Mouse (Mus musculus) stomach, postnatal 0 days (tissue): ENCODE measurements around the gene Qdpr. TPM values are rescaled to one million over a fixed set of nuclear protein-coding genes. Genes with fewer than 3 reads are reported as not detected.

Source experiments
- ATAC-seq: fragments of 200-750 bp; cut with Nextera tagmentation; 2 replicates; pipeline ENCODE4 v1.8.0; 2017; ENCODE audit not compliant: low FRiP score, low TSS enrichment
- DNase-seq: peaks from one replicate; pipeline ENCODE4 v3.0.0-alpha.2; 2016; ENCODE audit warnings: low spot score
- H3K27ac ChIP-seq: fragments of 300-500 bp; sonication (generic); replicated peaks from 2 replicates; pipeline ENCODE4 v1.5.1; 2014; ENCODE audit warnings: mild to moderate bottlenecking, control low read depth
- H3K27me3 ChIP-seq: fragments of 300-500 bp; sonication (generic); 2 replicates; pipeline ENCODE4 v1.6.1; 2014; ENCODE audit warnings: low read length; ENCODE audit not compliant: control insufficient read depth, insufficient read depth
- H3K36me3 ChIP-seq: fragments of 300-500 bp; sonication (generic); 2 replicates; pipeline ENCODE4 v1.6.1; 2014; ENCODE audit warnings: low read length, mixed read lengths; ENCODE audit not compliant: control insufficient read depth, insufficient read depth
- H3K4me1 ChIP-seq: fragments of 300-500 bp; sonication (generic); replicated peaks from 2 replicates; pipeline ENCODE4 v1.6.1; 2014; ENCODE audit warnings: antibody characterized with exemption; ENCODE audit not compliant: control insufficient read depth, insufficient read depth
- H3K4me2 ChIP-seq: fragments of 300-500 bp; sonication (generic); replicated peaks from 2 replicates; pipeline ENCODE4 v1.6.1; 2014; ENCODE audit warnings: low read depth, mild to moderate bottlenecking, control low read depth, moderate library complexity
- H3K4me3 ChIP-seq: fragments of 300-500 bp; sonication (generic); 2 replicates; pipeline ENCODE4 v1.5.1; 2014; ENCODE audit warnings: low read depth, low read length, control low read depth
- H3K9ac ChIP-seq: fragments of 300-500 bp; sonication (generic); 2 replicates; pipeline ENCODE4 v1.6.1; 2014; ENCODE audit warnings: mild to moderate bottlenecking, low read length, control low read depth, mixed read lengths
- H3K9me3 ChIP-seq: fragments of 300-500 bp; sonication (generic); 2 replicates; pipeline ENCODE4 v1.6.1; 2016; ENCODE audit warnings: low read length; ENCODE audit not compliant: control insufficient read depth
- CTCF ChIP-seq: IDR thresholded peaks from 2 replicates; pipeline ENCODE4 v1.5.1; 2016; ENCODE audit warnings: antibody characterized with exemption, low read depth, mild to moderate bottlenecking, moderate library complexity
- EP300 ChIP-seq: optimal IDR thresholded peaks from 2 replicates; pipeline ENCODE3; 2016; ENCODE audit warnings: antibody characterized with exemption
- WGBS: fragments of 180-500 bp; shearing (Covaris S2); extraction: QIAGEN DNeasy Blood & Tissue Kit; methylation state at CpG from one replicate; pipeline ENCODE4 v1.1.7; 2014; 5-methylcytosine and 5-hydroxymethylcytosine counted together
- polyA plus RNA-seq: library from polyadenylated mRNA; unstranded; fragments of >200 nt; fragmentation: Nextera tagmentation; extraction: Ambion mirVana; gene quantifications from 2 replicates; pipeline ENCODE4 v1.2.1, GENCODE M21; 2015

The Qdpr gene
- polyA plus RNA-seq: 91.4 and 98.2 TPM in 2 replicates

- Histone ChIP-seq H3K4me2 (peak within 1 kb of the TSS; percentile 82), H3K9me3 (no peaks in the 10 kb centered on the region), H3K4me3 (peak within 1 kb of the TSS; percentile 49), H3K27me3 (no peaks in the 10 kb centered on the region; the same call in 1 of the 2 replicates), H3K27ac (peak within 1 kb of the TSS; percentile 91), H3K4me1 (0 out of 2 replicates have a peak, but pooled peaks cover 4% of the 10 kb centered on the region), H3K36me3 (no peaks in the 10 kb centered on the region), H3K9ac (peak within 1 kb of the TSS; percentile 61)
- WGBS: under 1% methylated on average over 69 of the region's 70 CpGs
- TF ChIP-seq EP300 (no peak), CTCF (peak; percentile 29; the same call in 1 of the 2 replicates)
- ATAC-seq: peak; percentile 99
- peak; percentile 99 for DNase-seq
Measured at GRCm38 (mm10) chr5:45449831-45450716, at the start of gene Qdpr. Qdpr (minus strand) TSS chr5:45450236.

- peaks cover 22% of the 10 kb centered on the region for H3K36me3 ChIP-seq
- H3K27ac ChIP-seq: no peak overlapping the region
- no peaks in the 10 kb centered on the region for H3K27me3 ChIP-seq
- H3K4me1 ChIP-seq: no peaks in the 10 kb centered on the region; the same call in 1 of the 2 replicates
- no peaks in the 10 kb centered on the region for H3K9me3 ChIP-seq
- DNase-seq (no peak), ATAC-seq (no peak)
- no peak for TF ChIP-seq CTCF
- no peak for TF ChIP-seq EP300
- no peak overlapping the region for H3K9ac ChIP-seq
- no peak overlapping the region for H3K4me3 ChIP-seq
- no peak overlapping the region for H3K4me2 ChIP-seq
- 87% methylated on average over 5 of the region's 5 CpGs for WGBS
Measured at GRCm38 (mm10) chr5:45497564-45497963, 47.5 kb upstream of the Qdpr start.

- H3K9ac ChIP-seq: no peak overlapping the region
- no peaks in the 10 kb centered on the region for H3K27me3 ChIP-seq
- peaks cover 21% of the 10 kb centered on the region for H3K36me3 ChIP-seq
- no peaks in the 10 kb centered on the region; the same call in 1 of the 2 replicates for H3K4me1 ChIP-seq
- TF ChIP-seq EP300 (no peak), CTCF (no peak)
- no peaks in the 10 kb centered on the region for H3K9me3 ChIP-seq
- DNase-seq (no peak), ATAC-seq (no peak)
- no peak overlapping the region for H3K4me3 ChIP-seq
- no peak overlapping the region for H3K4me2 ChIP-seq
- WGBS: 84% methylated on average over 12 of the region's 12 CpGs
- no peak overlapping the region for H3K27ac ChIP-seq
Measured at GRCm38 (mm10) chr5:45496930-45497550, 47.0 kb upstream of the Qdpr start.

GRCm38 (mm10) chr5:45496479-45496878, 46.4 kb upstream of the Qdpr start:
- H3K4me3 ChIP-seq: no peak overlapping the region
- no peak for DNase-seq
- H3K4me2 ChIP-seq: no peak overlapping the region
- no peak for ATAC-seq
- H3K9me3 ChIP-seq: no peaks in the 10 kb centered on the region
- H3K27ac ChIP-seq: no peak overlapping the region
- no peaks in the 10 kb centered on the region for H3K27me3 ChIP-seq
- WGBS: 79% methylated on average over 4 of the region's 4 CpGs
- H3K9ac ChIP-seq: no peak overlapping the region
- peaks cover 18% of the 10 kb centered on the region for H3K36me3 ChIP-seq
- H3K4me1 ChIP-seq: no peaks in the 10 kb centered on the region; the same call in 1 of the 2 replicates
- TF ChIP-seq CTCF: no peak
- TF ChIP-seq EP300: no peak

- no peak for ATAC-seq
- Histone ChIP-seq H3K4me2 (no peak overlapping the region), H3K27ac (no peak overlapping the region), H3K4me3 (no peak overlapping the region), H3K9me3 (no peaks in the 10 kb centered on the region), H3K4me1 (no peaks in the 10 kb centered on the region; the same call in 1 of the 2 replicates), H3K36me3 (peaks cover 15% of the 10 kb centered on the region; the same call in 1 of the 2 replicates), H3K27me3 (no peaks in the 10 kb centered on the region), H3K9ac (no peak overlapping the region)
- TF ChIP-seq CTCF (no peak), EP300 (no peak)
- DNase-seq: no peak
Measured at GRCm38 (mm10) chr5:45496042-45496441, 46.0 kb upstream of the Qdpr start.
